Mouse (Mus musculus) cerebellum, adult 2 months (tissue): Measurements from ENCODE around the gene Tifa.

Source experiments
- CTCF ChIP-seq: fragments of 200-500 bp; IDR thresholded peaks from 2 replicates; pipeline ENCODE4 v1.5.1; 2011; ENCODE audit warnings: low read depth, mild to moderate bottlenecking, control low read depth, low read length, moderate library complexity, borderline replicate concordance; ENCODE audit not compliant: insufficient read depth
- POLR2A ChIP-seq: fragments of 200-500 bp; IDR thresholded peaks from 2 replicates; pipeline ENCODE4 v1.6.1; 2011; ENCODE audit warnings: low read length, control low read depth, borderline replicate concordance; ENCODE audit not compliant: insufficient read depth

DNA sequence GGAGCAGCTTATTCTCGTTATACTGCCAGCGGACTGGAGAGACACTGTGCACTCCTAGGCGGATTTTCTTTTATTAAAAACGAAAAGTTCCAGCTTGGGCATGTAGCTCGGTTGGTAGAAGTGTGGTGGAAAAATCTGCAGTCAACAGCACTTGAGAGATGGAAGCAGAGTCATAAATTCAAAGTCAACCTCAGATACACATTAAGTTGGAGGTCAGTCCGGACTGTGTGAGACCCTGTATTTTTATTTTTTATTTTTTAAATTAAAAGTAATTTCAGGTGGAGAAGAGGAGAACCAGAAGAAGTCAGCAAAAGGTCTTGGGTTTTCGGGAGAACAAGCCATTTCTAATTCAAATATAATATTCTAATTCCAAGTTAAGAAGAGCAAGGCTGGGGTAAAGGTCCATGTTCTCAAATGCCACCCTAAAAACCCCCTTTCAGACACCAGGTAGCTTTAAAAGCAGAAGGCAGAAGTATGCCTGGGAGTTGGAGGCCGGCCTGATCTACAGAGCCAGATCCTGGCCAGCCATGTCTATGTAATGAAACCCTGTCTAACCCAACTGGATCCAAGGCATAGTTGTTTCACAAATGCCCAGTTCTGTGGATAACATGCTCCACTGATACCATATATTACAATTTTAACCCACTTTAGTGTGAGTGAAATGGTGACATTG is 48.5 kb downstream of the Tifa start:
- TF ChIP-seq CTCF (no peak), POLR2A (no peak)
